Mouse (Mus musculus): ENCODE measurements around the gene Sult1a1.

GRCm38 (mm10) chr7:126725667-126726066 is 49.4 kb upstream of the Sult1a1 start:
- TF ChIP-seq CTCF (conservative IDR thresholded peaks at IDR 0.05; ENCODE audit: low read length) (no peak), NANOG (IDR thresholded peaks at IDR 0.05; ENCODE audit: borderline replicate concordance, low read length) (no peak)

All from E14TG2a.4 (cell line).